Mouse (Mus musculus) ZHBTc4 (cell line): ENCODE results near the gene Srms.
"Not testable (repeated sequence)": the region's sequence is repeated elsewhere in the genome, so short reads cannot be mapped to it uniquely, and the experiment has no call there.

Experiments
- DNase-seq: peaks from one replicate; pipeline ENCODE4 v3.0.0-alpha.2; 2011; ENCODE audit warnings: low read depth, low spot score

Gene Srms

DNA sequence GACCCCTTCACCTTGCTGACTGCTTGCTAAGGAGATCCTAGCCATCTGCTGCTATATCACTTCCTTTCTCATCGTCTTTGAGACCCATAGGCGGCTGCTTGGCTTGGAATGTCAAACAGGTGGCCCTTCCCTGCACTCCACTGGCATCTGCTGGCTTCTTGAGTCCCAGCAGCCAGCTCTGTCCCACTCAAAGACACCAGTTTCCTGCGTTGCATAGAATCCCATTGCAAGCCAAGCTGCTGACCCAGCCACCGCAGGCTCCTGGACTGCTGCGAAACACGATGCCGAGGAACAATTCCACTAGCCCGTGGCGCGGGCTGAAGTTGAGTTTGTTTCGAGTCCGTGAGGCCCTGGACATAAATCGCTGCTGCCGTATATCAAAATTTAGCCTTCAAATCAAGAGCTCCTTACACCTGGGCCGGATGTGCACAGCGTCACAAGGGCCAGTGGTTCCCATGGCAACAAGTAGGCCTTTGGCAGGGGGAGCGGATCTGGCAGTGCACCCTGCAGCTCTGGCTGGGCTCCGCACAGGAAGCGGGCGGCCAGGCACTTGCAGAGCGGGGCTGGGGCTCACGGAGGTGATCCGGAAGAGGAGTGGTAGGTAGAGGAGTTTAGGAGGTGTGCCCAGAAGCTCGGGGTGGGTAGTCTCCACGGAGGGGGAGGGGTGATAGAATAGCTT is 6.7 kb upstream of the Srms start, which contains the start of gene Fndc11:
TSS of gene Fndc11 (plus strand) at position 476 of the 679 bp plus-strand sequence.
- DNase-seq, result peak; percentile 93

DNA sequence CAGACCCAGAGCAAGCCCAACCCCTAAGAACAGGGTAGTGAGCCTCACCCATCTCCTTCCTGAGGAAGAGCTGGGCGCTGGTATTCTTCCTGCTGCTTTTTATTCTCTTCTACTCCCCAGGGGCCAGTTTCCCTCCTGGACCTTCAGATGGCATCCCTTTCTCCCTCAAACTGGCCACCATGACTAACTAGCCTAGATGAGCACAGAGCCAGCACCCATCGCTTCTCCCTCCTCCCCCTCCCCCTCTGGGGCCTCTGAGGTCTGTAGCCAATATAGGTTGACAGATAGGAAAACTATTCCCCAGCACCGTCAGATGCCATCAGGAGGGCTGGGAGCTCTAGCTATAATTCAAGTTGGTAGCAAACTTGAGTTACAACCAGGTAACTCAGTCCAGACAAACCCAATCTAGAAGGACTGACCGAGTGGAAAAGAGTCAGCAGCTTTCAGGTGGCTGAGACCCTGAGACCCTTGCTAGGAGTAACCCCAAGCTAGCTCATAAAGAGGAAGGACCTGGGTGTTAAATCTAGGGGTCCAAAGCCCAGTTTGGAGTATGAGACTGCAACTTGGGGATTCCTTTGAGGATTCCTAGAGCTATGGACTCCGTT is 6.0 kb upstream of the Srms start:
- DNase-seq, result no peak

DNA sequence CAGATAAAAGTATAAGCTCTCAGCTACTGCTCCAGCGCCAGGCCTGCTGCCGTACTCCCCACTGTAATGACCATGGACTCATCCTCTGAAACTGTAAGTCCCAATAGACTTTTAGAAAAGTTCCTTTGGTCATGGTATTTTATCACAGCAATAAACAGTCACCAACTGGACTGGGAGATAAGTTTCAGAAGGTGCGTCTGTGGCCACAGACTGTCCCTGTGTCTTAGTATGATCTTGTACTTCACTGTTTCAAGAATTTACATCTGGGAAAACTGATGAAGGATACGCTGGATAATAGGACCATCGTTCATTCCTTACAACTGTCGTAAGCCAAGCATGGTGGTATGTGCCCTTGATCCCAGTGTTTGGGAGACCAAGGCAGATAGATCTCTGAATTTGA is 3.1 kb upstream of the Srms start:
- no peak for DNase-seq

DNA sequence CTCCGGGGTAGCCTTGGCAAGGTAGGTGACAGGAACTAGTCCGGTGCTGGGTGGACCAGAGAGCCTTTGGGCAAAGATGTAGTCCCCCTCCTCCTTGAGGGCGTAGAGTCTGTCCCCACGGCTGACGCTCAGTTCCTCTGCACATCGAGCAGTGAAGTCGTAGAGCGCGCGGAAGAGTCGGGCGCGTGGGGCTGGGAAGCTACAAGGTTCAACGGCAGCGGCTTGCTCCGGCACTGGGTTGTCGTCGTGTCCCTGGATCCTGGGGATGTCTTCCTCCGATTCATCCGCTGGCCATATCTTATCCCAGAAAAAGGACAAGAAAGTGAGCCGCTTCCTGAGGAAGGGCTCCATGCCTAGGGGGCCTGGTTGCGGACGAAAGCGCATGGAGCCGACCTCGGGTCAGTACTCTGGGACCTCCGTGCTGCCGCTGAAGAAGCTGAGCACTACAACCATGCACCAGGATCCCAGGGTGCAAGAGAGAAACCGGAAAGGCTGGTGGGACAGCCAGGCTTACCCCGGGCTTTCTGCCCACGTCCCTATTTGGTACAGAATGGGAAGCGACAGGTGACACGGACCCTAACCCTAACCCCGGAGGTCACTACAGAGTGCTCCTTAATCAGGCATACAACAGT is 480 bp downstream of the Srms start:
- peak; percentile 33 for DNase-seq

DNA sequence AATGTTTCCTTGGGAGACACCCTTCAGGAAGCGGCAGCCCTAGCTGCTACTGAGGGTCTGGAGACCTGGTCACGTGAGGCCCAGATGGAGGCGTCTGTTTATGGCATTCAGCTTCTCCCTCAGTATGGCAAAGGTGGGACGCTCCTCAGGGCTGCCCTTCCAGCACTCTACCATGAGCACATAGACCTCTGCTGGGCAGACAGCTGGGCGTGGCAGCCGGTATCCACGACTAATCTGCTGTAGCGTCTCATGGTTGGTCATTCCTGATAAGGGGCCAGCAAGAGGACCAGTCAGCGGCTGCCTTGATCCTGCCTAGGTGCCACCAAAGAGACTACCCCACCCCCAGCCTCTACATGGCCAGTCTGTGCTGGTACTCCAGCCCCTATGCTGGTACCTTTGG is 6.9 kb downstream of the Srms start:
- no peak for DNase-seq

DNA sequence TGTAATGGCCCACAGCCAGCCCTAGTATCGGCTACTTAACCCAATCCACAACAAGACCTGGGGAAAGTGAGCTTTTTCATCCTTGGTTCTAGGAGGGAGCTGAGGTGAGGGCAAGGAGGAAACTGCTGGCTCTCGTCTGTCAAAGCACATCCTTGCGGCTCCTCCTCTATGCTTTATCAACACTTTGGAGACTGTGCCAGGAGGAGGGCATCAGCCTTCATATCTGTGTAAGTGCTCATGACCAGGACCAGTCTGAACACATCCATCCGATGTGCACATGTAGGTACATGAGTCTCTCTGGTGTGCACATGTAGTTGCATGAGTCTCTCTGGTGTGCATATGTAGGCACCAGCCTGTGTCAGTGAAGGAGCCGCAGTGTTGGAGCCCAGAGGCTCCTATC is 7.3 kb downstream of the Srms start:
- no peak for DNase-seq

DNA sequence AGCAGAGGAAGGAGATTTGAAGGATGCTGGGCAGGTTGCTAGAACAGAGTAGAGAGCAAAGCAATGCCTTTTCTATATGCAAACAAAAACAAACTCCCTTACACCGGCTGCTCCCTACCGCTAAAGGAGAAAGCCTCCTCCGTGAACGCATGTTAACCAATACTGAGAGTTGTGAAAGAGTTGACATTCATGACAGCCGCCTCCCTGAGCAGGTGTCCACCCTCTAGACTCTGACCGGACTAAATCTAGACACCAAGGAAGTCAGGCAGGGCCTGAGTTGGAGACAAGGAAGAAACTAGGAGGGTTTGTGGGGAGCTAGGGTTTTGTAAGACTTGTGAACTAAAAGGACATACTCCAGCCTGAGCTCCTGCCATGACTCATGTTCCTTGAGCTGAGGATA is 10.1 kb downstream of the Srms start:
- DNase-seq, result no peak

DNA sequence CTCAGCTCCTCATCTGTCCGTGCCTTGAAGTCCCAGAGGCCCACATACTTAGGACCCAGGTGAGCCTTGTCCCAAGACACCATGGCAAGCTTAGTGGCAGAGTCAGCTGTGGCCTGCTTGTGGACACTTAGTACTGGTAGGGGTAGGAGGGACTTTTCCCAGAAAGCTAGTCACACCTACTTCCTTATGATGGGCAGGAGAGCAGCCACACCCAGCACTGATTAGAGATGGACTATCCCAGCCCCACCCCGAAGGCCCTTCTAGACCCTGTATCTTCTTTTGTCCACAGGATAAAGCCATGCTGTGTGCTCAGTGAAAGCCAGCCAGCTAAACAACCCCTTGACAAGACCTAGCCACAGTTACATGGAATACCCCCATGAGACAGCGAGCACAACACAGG is 10.6 kb downstream of the Srms start, which contains the start of gene Ptk6:
TSS of gene Ptk6 (minus strand) at position 368 of the 400 bp plus-strand sequence.
- no peak for DNase-seq

DNA sequence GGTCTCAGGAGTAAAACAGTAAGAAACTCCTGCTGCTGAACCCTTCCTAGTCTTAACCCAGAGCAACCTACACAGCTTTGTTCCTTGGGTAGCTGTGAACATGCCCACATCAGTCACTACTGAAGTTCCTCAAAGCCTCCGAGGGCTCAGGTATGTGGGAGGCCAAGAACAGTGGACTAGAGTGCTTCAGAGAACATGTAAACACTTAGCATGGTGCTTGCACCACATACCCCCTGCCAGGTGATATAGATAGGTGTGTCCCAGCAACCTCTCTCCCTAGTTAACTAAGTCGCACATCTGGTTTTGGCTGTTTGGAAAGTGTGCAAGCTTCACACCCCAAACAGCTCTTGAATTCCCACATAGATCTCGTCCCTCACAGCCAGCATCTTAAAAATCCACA is 11.4 kb downstream of the Srms start:
- DNase-seq, result no peak

DNA sequence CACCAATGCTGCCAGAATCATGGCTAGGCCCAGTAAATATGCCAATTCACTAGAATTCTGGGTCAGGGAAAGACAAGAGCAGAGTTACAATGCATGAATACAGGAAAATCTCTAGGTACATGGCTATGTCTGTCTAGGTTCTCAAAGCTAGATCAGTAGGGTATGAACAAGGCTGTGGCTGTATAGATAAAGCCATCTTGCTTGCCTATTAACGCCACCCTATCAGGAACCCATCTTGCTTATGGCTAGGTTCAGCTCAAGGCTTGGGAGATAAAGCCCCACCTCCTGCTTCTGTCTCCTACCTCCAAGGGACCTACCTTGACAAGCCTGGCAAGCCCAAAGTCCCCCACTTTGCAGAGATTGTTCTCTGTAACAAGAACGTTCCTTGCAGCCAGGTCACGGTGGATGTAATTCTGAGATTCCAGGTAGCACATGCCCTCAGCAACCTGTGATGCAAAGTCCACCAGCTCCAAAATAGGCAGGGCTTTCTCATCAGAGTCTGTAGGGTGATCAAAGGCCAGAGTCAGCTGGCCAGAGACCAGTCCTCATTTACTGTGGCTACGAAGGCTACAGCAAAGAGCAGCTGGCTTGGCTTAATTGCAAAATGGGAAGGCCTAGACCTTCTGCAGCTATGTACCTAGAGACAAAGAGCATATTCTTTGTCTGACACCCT is 16.2 kb downstream of the Srms start:
- DNase-seq, result no peak

DNA sequence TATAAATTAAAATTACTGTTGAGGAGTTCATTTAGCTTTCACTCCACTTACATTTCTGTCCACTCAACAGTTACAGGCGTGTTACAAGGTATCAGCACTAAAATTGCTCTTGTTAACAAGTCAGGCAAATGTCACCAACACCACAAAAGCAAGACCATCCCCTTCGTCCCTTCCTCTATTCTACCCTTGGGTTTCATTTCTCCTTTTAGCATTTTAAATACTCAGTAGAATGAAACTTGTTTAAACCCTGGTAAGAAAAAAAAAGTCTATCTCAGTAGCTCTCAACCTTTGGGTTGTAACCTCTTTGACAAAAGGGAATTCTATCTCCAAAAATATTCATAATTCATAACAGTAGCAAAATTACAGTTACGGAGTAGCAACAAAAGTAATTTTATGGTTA is 19.9 kb downstream of the Srms start:
- no peak for DNase-seq

DNA sequence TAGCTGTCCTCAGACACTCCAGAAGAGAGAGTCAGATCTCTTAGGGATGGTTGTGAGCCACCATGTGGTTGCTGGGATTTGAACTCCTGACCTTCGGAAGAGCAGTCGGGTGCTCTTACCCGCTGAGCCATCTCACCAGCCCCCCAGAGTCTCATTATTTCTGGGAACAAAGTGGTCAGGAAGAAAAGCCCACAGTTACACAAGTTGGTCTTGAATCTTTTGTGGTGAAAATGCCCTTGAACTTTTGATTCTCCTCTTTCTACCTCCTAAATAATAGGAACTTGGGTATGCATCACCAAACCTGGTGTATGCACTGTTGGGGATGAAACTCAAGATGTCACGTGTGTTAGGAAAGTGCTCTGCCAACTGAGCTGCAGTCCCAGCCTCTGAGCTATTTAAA is 21.0 kb downstream of the Srms start:
- DNase-seq, result no peak

DNA sequence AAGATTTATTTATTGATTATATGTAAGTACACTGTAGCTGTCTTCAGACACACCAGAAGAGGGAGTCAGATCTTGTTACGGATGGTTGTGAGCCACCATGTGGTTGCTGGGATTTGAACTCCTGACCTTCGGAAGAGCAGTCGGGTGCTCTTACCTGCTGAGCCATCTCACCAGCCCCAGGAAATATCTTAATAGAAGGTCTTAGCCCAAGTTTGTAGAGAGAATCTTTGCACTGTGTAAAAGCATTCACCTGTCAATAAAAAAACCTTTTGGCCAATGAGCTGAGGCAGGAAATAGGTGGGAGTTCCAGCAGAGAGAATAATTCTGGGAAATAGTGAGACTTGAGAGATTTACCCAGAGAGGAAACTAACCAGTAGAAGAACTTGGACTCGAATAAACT is 21.6 kb downstream of the Srms start:
- DNase-seq, result not testable (repeated sequence)

DNA sequence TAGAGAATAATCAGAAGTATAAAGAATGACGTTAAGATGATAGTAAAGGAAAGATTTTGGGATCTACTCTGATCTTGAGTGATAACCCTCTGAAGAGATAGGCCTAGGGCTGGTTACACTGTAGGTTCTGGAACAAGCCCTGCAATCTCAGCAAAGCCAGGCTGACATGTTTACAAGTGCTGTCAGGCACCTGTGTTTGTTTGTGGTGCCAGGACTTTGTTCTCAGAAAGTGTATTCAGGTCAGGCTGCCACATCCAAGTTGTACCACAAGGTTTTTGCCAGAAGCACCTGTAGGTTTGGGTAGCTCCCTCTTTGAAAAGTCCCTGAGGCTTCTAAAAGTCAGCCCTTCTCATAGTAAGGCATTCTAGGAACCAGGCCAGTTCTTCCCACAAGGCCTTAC is 23.7 kb downstream of the Srms start:
- DNase-seq, result no peak

DNA sequence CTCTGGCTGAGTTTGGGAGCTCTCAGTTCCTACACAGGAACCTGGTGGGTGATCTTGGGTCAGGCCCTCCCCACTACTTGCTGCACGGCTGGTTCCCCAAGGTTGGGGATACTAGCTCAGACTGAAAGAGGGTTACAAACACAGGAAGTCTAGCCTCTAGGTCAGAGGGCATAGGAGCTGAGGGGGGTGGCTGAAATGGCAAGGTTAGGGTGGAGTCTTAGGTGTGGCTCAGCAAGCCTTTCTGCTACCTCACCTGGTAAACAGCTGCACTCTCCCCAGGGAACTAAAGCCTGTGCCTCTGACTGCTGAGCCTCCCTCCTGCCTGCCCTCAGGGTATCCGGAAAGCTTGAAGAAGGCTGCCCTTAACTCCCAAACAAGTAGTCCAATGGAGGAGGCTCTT is 24.3 kb downstream of the Srms start:
- DNase-seq, result peak; percentile 87

DNA sequence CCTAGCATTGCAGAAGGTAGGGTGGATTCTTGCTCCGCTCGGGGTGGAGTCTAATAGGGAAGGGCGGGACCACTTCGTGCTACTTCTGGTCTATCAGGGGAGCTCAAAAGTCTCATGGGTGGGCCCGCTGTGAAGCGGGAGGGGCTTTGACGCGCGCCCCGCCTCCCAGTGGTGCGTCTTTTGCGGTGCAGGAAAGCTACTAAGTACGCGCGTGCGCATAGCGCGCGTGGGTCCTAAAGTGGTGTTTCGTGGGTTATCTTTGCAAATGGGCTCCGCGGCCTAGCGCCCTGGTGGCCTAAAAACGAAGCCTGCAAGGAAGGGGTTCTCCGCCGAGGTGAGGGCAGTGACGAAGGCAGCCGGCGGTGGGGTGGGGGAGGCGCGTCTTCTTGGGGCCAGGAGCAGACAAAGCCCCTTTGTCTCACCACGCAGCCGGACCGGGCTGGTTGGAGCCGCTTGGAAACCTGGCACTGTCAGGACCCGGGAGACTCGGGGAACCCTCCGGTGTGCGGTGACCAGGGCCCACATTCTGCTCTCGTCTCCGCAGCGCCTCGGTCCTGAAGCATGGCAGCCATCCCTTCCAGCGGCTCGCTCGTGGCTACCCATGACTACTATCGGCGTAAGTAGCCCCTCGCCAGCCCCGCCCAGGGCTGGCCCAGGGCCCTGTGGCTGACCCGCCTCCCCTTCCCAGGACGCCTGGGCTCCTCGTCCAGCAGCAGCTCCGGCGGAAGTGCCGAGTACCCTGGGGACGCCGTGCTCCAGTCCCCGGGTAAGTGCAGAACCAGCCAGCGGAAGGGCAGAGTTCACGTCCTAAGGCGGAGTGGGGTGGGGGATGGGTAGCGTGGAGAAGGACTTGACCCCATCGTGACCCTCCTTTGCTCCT is 25.6 kb downstream of the Srms start, which contains the start of gene Ppdpf:
TSS of gene Ppdpf (plus strand) at position 127 of the 880 bp plus-strand sequence.
- DNase-seq, result peak; percentile 97

DNA sequence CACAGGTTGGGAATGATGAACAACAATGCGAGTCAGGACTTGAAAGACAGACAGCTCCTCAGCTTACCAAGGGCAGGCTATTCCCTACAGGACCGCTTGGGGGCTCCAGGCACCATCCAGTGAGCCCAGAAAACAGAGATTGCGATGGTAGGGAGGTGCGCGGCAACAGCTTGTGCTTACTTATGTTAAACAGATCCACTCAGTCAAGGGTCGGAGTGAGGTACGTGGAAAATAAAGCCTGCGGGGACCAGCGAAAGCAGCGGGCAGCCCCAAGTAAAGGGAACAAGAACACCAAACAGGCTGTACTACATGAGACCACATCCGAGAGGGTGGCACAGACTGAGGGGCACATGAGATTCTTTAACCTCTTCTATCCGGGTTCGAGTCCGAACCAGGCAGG is 26.4 kb downstream of the Srms start:
- DNase-seq, result peak; percentile 95

DNA sequence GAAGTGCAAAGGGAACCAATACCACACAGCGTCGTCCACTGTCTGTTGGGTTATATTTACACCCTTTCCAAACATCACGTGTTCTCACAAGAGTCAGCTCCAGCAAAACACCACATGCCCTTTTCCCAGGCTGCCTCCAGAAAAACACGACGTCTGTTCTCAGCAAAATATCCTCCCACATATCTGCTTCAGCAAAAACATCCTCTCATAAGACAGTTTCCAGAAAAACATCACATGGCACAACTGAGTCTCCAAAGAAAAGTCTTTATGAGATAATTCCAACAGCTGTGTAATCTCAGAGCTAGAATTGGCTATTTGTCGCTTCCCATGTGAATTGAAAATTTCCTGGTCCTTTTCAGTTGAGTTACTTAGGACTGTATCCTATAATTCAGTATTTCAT is 32.1 kb downstream of the Srms start:
- no peak for DNase-seq

DNA sequence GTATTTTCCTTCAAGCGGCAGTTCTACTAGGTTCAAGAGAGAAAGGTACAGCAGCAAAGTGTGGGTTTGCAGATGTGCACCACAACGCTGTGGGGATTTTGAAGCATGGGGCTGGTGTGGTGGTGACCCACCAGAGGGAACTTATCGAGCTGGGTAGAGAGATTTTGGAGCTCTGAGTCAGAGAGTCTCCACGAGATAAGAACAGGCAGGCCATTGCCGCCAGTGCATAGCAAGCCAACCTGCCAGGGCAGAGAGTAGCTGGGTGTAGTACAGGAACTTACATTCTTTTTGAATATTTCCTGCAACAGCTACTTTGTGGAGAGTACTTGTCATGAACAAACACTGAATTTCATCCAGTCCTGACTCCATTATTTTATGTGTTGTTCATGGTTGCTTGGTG is 34.5 kb downstream of the Srms start:
- DNase-seq, result no peak

DNA sequence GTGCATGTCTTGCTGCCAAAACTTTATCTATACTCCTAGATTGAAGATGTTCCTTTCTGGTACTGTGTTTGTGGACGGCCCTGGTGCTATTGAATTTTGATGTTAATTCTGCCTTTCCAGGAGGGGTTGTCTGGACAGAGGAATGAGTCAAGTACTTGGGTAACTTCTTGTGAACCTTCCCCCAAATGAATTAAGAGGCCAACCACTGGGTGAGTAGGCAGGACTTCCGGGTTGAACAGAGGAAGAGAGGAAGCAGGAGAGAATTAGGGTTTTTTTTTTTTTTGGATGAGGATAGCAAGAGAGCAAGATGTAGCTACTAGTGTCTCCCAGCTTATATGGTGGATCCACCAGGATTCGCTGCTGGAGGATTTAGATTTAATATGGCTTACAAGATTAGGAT is 35.0 kb downstream of the Srms start:
- DNase-seq, result no peak

DNA sequence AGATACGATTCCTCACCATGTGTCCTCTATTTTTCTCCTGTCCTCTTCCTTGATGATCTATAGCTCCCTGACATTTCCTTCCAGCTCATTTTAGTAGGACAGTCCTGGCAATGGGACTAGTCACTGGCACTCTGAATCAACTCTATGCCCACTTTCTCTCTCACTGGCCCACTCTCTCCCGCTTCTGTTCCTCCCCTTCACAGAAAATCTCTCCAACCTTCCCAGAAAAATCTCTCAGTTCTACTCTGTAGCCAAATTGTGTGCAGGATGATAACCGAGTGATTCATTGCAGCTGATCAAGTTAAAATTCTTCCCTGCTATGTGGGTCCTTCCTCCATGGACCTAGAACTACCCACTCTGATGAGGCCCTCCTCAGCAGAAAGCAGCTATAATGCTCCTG is 38.3 kb downstream of the Srms start:
- no peak for DNase-seq
